Mouse (Mus musculus): Measurements from ENCODE around the gene Banf2. TPM values are rescaled to one million over a fixed set of nuclear protein-coding genes. Genes with fewer than 3 reads are reported as not detected.

Banf2 gene
- polyA plus RNA-seq, 1 experiment from 2014 or later: not detected

DNA sequence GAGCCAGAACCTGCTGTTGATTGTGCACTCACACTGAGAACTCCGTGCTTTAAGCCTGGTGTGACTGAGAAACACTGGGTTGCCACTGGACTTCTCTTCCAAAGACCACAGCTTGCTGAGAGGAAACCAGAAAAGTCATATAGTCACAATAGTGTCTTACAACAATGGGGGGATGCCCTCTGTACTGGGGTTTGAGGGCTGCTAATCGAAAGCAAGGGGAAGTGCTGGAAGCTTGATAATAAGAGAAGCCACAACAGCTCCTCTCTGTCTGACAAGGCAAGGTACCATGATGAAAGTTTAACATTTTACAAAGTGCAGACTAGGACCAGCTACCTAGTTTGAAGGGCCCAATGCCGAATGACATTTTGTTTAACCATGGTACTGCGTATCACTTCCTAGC lies 36.8 kb downstream of the Banf2 start:
- no peak for ATAC-seq (replicated peaks; ENCODE audit: low FRiP score, low TSS enrichment, low read depth)
- 87% methylated on average over 4 of the region's 4 CpGs for WGBS

DNA sequence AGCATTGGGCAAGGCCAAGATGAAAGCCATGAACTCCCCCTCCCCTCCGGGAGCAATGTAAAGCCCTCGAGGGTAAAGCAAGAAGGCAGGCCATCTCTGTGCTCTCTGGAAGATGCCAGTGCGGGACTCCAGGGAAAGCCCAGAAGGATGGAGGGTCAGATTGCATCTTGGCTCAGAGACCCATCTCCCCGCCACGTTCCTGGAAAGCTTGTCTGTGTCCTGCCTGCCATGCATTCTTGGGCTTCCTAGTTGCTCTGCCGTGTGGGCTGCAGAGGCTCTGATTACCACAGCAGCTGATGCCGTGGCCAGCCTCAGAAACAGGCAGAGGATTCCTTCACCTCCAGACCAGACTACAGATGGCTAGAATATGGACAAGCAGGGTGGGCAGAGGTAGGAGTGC lies 37.6 kb downstream of the Banf2 start:
- H3K9me3 ChIP-seq (ENCODE audit: control insufficient read depth, low read length): no peaks in the 10 kb centered on the region
- H3K9ac ChIP-seq (ENCODE audit: low read length): no peak overlapping the region
- no peak overlapping the region for H3K27ac ChIP-seq (ENCODE audit: low read depth)
- no peak for DNase-seq (ENCODE audit: low spot score)
- no peak overlapping the region for H3K4me2 ChIP-seq (ENCODE audit: low read length)
- no peaks in the 10 kb centered on the region for H3K27me3 ChIP-seq (replicated peaks; ENCODE audit: control insufficient read depth, insufficient read depth, low read length)
- no peak for ATAC-seq (replicated peaks; ENCODE audit: low FRiP score, low TSS enrichment, low read depth)
- 51% methylated on average over 7 of the region's 7 CpGs for WGBS
- H3K36me3 ChIP-seq (ENCODE audit: control insufficient read depth, insufficient read depth, low read length): no peaks in the 10 kb centered on the region
- no peak overlapping the region for H3K4me3 ChIP-seq (ENCODE audit: low read depth, low read length)
- H3K4me1 ChIP-seq (replicated peaks; ENCODE audit: control insufficient read depth, insufficient read depth, low read length): no peaks in the 10 kb centered on the region

More for the DNA sequence above, 36.8 kb downstream of the Banf2 start:
- no peak overlapping the region for H3K4me3 ChIP-seq (ENCODE audit: low read depth, low read length)
- H3K27ac ChIP-seq (ENCODE audit: low read depth): no peak overlapping the region
- no peaks in the 10 kb centered on the region for H3K36me3 ChIP-seq (ENCODE audit: control insufficient read depth, insufficient read depth, low read length)
- DNase-seq (ENCODE audit: low spot score): no peak
- no peak overlapping the region for H3K4me2 ChIP-seq (ENCODE audit: low read length)
- no peak overlapping the region for H3K9ac ChIP-seq (ENCODE audit: low read length)
- H3K9me3 ChIP-seq (ENCODE audit: control insufficient read depth, low read length): no peaks in the 10 kb centered on the region
- no peaks in the 10 kb centered on the region for H3K27me3 ChIP-seq (replicated peaks; ENCODE audit: control insufficient read depth, insufficient read depth, low read length)
- no peaks in the 10 kb centered on the region for H3K4me1 ChIP-seq (replicated peaks; ENCODE audit: control insufficient read depth, insufficient read depth, low read length)

DNA sequence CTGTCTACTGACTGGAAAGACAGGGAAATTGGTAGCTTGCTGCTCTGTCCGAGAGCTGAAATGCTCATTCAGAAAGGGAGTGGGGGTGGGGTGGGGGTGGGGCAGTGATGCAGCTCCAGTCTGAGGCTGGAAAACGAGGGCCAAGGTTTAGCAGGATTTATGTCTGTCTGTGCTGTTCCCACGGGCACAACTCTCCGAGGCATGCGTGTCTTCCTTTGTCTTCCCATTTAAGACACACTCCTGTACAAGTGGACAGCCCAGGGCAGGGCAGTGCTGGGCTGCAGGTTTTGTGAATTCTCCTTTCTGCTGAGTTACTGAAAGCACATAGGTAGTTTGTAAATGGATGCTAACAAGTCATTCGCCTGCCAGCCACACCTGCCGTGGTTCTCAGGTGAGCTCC lies 39.8 kb downstream of the Banf2 start:
- Histone ChIP-seq H3K9me3 (ENCODE audit: control insufficient read depth, low read length) (no peaks in the 10 kb centered on the region), H3K27ac (ENCODE audit: low read depth) (no peak overlapping the region), H3K4me2 (ENCODE audit: low read length) (no peak overlapping the region), H3K27me3 (replicated peaks; ENCODE audit: control insufficient read depth, insufficient read depth, low read length) (no peaks in the 10 kb centered on the region), H3K4me1 (replicated peaks; ENCODE audit: control insufficient read depth, insufficient read depth, low read length) (no peaks in the 10 kb centered on the region), H3K9ac (ENCODE audit: low read length) (no peak overlapping the region), H3K36me3 (ENCODE audit: control insufficient read depth, insufficient read depth, low read length) (no peaks in the 10 kb centered on the region), H3K4me3 (ENCODE audit: low read depth, low read length) (no peak overlapping the region)
- 40% methylated on average over 7 of the region's 7 CpGs for WGBS
- ATAC-seq (replicated peaks; ENCODE audit: low FRiP score, low TSS enrichment, low read depth) (0 out of 2 replicates have a peak, but pooled peaks have one; percentile 26), DNase-seq (ENCODE audit: low spot score) (no peak)

DNA sequence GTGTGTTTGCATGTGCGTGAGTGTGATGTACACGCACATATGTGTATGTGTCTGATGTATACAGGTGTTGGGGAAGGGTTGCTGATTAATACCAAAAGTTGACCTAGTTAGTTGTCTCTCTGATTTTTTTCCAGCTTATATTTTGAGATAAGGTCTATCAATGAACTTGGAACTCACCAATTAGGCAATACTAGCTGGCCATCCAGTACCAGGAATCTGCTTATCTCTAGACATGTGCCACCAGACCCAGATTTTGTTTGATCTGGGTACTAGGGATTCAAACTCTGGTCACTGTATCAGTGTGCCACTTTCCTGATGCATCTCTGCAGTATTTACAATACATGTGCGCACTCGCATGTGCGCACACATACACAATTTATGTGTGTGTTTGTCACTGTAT lies 41.2 kb downstream of the Banf2 start:
- WGBS: 96% methylated on average over 5 of the region's 5 CpGs
- no peak for ATAC-seq (replicated peaks; ENCODE audit: low FRiP score, low TSS enrichment, low read depth)
- no peak for DNase-seq (ENCODE audit: low spot score)

DNA sequence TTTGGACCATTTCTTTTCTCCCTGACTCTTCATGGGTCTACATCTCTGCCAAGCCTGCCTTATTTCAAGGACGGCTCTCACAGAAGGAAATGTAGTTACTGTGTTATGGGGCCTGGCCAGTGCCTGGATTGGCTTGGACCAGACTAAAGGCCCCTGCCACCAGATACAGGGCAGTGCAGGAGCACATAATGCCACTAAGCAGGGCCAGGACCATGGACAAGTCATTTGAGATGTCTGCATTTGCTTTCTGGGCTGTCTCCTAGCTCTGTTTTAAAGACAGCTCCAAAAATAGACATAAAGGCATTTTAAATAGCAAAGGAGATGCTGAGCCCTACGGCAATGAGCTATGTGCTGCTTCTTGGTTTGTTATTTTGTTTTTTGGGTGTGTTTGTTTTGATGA lies 43.8 kb downstream of the Banf2 start:
- ATAC-seq (replicated peaks; ENCODE audit: low FRiP score, low TSS enrichment, low read depth): no peak

More for the DNA sequence above, 41.2 kb downstream of the Banf2 start:
- Histone ChIP-seq H3K36me3 (ENCODE audit: control insufficient read depth, insufficient read depth, low read length) (no peaks in the 10 kb centered on the region), H3K27me3 (replicated peaks; ENCODE audit: control insufficient read depth, insufficient read depth, low read length) (no peaks in the 10 kb centered on the region), H3K4me1 (replicated peaks; ENCODE audit: control insufficient read depth, insufficient read depth, low read length) (no peaks in the 10 kb centered on the region), H3K4me2 (ENCODE audit: low read length) (no peak overlapping the region), H3K27ac (ENCODE audit: low read depth) (no peak overlapping the region), H3K4me3 (ENCODE audit: low read depth, low read length) (no peak overlapping the region), H3K9ac (ENCODE audit: low read length) (no peak overlapping the region), H3K9me3 (ENCODE audit: control insufficient read depth, low read length) (no peaks in the 10 kb centered on the region)

DNA sequence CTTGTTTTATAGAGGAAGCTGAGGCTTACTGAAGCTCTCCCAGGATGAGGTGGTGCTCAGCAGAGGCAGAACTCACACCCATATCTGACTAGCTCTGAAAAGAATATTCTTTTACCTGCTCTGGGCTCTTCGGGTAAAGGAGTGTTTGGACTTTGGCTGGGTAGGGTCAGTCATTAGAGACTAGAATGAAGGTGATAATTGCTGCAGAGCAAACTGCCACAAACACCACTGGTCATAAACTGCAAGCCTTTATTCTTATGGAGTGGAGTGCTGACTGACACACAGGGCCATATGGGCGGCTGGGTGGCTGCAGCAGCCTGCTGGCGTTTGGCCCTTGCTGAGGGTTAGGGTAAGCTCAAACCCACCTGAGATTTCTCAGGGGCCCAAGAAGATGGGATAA lies 46.0 kb downstream of the Banf2 start:
- Histone ChIP-seq H3K36me3 (ENCODE audit: control insufficient read depth, insufficient read depth, low read length) (no peaks in the 10 kb centered on the region), H3K4me1 (replicated peaks; ENCODE audit: control insufficient read depth, insufficient read depth, low read length) (no peaks in the 10 kb centered on the region), H3K4me3 (ENCODE audit: low read depth, low read length) (no peak overlapping the region), H3K27me3 (replicated peaks; ENCODE audit: control insufficient read depth, insufficient read depth, low read length) (no peaks in the 10 kb centered on the region), H3K9me3 (ENCODE audit: control insufficient read depth, low read length) (no peaks in the 10 kb centered on the region), H3K9ac (ENCODE audit: low read length) (no peak overlapping the region), H3K27ac (ENCODE audit: low read depth) (no peak overlapping the region), H3K4me2 (ENCODE audit: low read length) (no peak overlapping the region)
- ATAC-seq (replicated peaks; ENCODE audit: low FRiP score, low TSS enrichment, low read depth) (peak; percentile 61), DNase-seq (ENCODE audit: low spot score) (no peak)
- WGBS: 40% methylated on average over 3 of the region's 3 CpGs

More for the DNA sequence above, 43.8 kb downstream of the Banf2 start:
- 71% methylated on average over 2 of the region's 2 CpGs for WGBS
- Histone ChIP-seq H3K4me1 (replicated peaks; ENCODE audit: control insufficient read depth, insufficient read depth, low read length) (no peaks in the 10 kb centered on the region), H3K27me3 (replicated peaks; ENCODE audit: control insufficient read depth, insufficient read depth, low read length) (no peaks in the 10 kb centered on the region), H3K9me3 (ENCODE audit: control insufficient read depth, low read length) (no peaks in the 10 kb centered on the region), H3K4me3 (ENCODE audit: low read depth, low read length) (no peak overlapping the region), H3K36me3 (ENCODE audit: control insufficient read depth, insufficient read depth, low read length) (no peaks in the 10 kb centered on the region), H3K27ac (ENCODE audit: low read depth) (no peak overlapping the region), H3K9ac (ENCODE audit: low read length) (no peak overlapping the region), H3K4me2 (ENCODE audit: low read length) (no peak overlapping the region)
- DNase-seq (ENCODE audit: low spot score): no peak

DNA sequence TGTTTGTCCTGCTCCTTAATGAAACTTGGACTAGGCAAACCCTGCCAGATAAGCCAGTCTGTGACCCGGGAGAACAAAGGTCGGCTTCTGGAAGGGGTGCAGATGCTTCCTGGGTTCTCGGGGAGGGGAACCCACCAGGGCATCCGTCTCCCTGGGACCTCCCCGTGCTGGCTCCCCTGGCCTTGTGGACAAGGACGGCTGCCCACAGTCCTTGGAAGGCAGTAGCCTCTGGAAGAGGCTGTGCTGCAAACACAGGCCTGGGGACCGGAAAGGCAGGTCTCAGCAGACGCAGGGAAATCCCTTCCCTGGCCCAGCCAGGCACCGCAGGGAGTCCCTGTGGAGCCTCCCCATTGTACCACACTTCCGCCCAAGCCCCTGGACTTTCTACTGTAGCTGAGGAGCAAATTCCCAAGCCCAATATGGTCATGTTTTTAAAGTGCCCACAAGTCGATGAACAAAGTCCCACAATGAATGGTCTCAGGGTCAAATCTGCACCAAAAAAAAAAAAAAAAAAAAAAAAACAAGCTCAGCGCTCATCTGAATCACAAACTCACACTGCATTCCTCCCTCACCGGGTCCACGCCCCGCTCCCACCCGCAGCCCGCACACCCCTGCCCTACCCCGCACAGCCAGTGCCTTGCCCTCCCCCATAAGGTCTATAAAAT lies 53.5 kb downstream of the Banf2 start:
- H3K36me3 ChIP-seq (ENCODE audit: control insufficient read depth, insufficient read depth, low read length): no peaks in the 10 kb centered on the region
- 26% methylated on average over 18 of the region's 18 CpGs for WGBS
- H3K9me3 ChIP-seq (ENCODE audit: control insufficient read depth, low read length): no peaks in the 10 kb centered on the region
- H3K4me3 ChIP-seq (ENCODE audit: low read depth, low read length): no peak overlapping the region
- H3K27me3 ChIP-seq (replicated peaks; ENCODE audit: control insufficient read depth, insufficient read depth, low read length): no peaks in the 10 kb centered on the region
- peak; percentile 64 for DNase-seq (ENCODE audit: low spot score)
- ATAC-seq (replicated peaks; ENCODE audit: low FRiP score, low TSS enrichment, low read depth): 0 out of 2 replicates have a peak, but pooled peaks have one; percentile 13
- peaks cover 13% of the 10 kb centered on the region; the same call in 1 of the 2 replicates for H3K4me1 ChIP-seq (replicated peaks; ENCODE audit: control insufficient read depth, insufficient read depth, low read length)
- peak overlapping the region; percentile 78 for H3K27ac ChIP-seq (ENCODE audit: low read depth)
- no peak overlapping the region for H3K9ac ChIP-seq (ENCODE audit: low read length)
- H3K4me2 ChIP-seq (ENCODE audit: low read length): peak overlapping the region; percentile 13; the same call in 1 of the 2 replicates

DNA sequence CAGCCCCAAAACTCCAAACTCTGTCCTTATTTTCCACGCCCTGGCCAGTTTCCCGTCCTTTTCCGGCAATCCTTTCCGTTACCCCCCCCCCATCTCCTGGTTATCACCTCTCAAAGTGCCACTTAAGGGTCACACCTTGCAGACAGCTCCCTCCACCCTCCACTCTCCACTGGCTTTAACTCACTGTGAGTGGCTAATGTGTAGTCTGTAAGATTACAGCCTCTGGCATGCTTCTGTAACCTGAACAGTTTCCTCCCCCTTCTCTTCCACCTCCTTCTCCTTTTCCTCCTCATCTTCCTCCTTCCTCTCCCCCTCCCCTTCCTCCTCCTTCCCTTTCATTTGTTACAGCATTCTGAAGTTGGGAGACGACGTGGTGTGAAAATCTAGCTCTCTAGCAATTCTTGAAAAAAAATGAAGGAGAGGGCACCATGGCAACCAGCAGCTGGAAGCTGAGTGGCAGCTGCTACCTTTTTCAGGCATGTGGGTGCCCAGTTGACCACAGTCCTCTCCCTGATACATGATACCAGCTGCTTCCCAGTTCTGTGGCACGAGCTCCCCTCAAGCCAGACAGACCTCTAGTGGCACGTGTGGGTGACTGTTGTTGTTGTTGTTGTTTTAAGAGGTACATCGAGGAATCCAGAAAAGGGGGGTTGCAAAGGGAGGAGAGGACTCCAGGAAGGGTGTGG lies 55.2 kb downstream of the Banf2 start:
- H3K36me3 ChIP-seq (ENCODE audit: control insufficient read depth, insufficient read depth, low read length): no peaks in the 10 kb centered on the region
- WGBS: 64% methylated on average over 9 of the region's 9 CpGs
- H3K9me3 ChIP-seq (ENCODE audit: control insufficient read depth, low read length): no peaks in the 10 kb centered on the region
- peaks cover 13% of the 10 kb centered on the region; the same call in 1 of the 2 replicates for H3K4me1 ChIP-seq (replicated peaks; ENCODE audit: control insufficient read depth, insufficient read depth, low read length)
- H3K27ac ChIP-seq (ENCODE audit: low read depth): no peak overlapping the region
- no peak for DNase-seq (ENCODE audit: low spot score)
- no peak overlapping the region for H3K9ac ChIP-seq (ENCODE audit: low read length)
- H3K27me3 ChIP-seq (replicated peaks; ENCODE audit: control insufficient read depth, insufficient read depth, low read length): no peaks in the 10 kb centered on the region
- no peak overlapping the region for H3K4me3 ChIP-seq (ENCODE audit: low read depth, low read length)
- no peak for ATAC-seq (replicated peaks; ENCODE audit: low FRiP score, low TSS enrichment, low read depth)
- no peak overlapping the region for H3K4me2 ChIP-seq (ENCODE audit: low read length)

DNA sequence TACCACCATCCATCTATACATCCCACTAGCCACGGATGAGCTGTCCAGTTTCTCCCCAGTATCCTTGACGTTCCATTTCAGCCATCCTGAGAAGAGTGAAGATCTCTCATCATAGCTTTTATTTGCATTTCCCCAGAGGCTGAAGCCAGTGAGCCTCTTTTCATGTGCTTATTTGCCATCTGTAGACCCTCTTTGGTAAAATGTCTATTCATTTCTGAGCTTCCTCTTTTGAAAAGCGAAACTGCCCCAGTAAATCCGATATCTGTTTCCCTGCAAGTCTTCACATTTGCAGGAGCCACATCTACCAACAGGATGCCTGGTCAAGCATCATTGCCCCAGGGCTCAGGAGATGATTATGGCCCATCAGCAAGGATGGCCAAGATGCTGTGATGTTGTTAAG lies 59.9 kb downstream of the Banf2 start:
- DNase-seq (ENCODE audit: low spot score) (no peak), ATAC-seq (replicated peaks; ENCODE audit: low FRiP score, low TSS enrichment, low read depth) (no peak)
- Histone ChIP-seq H3K36me3 (ENCODE audit: control insufficient read depth, insufficient read depth, low read length) (no peaks in the 10 kb centered on the region), H3K4me1 (replicated peaks; ENCODE audit: control insufficient read depth, insufficient read depth, low read length) (no peaks in the 10 kb centered on the region), H3K4me2 (ENCODE audit: low read length) (no peak overlapping the region), H3K27me3 (replicated peaks; ENCODE audit: control insufficient read depth, insufficient read depth, low read length) (no peaks in the 10 kb centered on the region), H3K9me3 (ENCODE audit: control insufficient read depth, low read length) (no peaks in the 10 kb centered on the region), H3K27ac (ENCODE audit: low read depth) (no peak overlapping the region), H3K9ac (ENCODE audit: low read length) (no peak overlapping the region), H3K4me3 (ENCODE audit: low read depth, low read length) (no peak overlapping the region)
- 83% methylated on average over 4 of the region's 4 CpGs for WGBS

All from intestine, embryonic 14.5 days (tissue).